Mouse (Mus musculus) CH12.LX (cell line): Measurements from ENCODE around the gene Trp53i13.

ENCODE experiments used
- E2F4 ChIP-seq: IDR thresholded peaks from 2 replicates; pipeline ENCODE4 v1.6.1; 2011; ENCODE audit warnings: low read depth, low read length, improper control_type of control experiment; ENCODE audit not compliant: insufficient replicate concordance
- KAT2A ChIP-seq: IDR thresholded peaks from 2 replicates; pipeline ENCODE4 v1.6.1; 2012; ENCODE audit warnings: low read length, improper control_type of control experiment, inconsistent platforms; ENCODE audit not compliant: insufficient replicate concordance
- MYC ChIP-seq: IDR thresholded peaks from 2 replicates; pipeline ENCODE4 v1.6.1; 2011; ENCODE audit warnings: low read depth, mild to moderate bottlenecking, improper control_type of control experiment, low read length
- POLR2A ChIP-seq: IDR thresholded peaks from 2 replicates; pipeline ENCODE4 v1.6.1; 2011; ENCODE audit warnings: low read depth, mild to moderate bottlenecking, improper control_type of control experiment, low read length
- RCOR1 ChIP-seq: conservative IDR thresholded peaks from 2 replicates; pipeline ENCODE4 v1.6.1; 2012; ENCODE audit warnings: low read depth, mild to moderate bottlenecking, inconsistent platforms, low read length, improper control_type of control experiment
- USF1 ChIP-seq: IDR thresholded peaks from 2 replicates; pipeline ENCODE4 v1.6.1; 2014; ENCODE audit warnings: low read depth, mild to moderate bottlenecking, inconsistent platforms, low read length, improper control_type of control experiment

DNA sequence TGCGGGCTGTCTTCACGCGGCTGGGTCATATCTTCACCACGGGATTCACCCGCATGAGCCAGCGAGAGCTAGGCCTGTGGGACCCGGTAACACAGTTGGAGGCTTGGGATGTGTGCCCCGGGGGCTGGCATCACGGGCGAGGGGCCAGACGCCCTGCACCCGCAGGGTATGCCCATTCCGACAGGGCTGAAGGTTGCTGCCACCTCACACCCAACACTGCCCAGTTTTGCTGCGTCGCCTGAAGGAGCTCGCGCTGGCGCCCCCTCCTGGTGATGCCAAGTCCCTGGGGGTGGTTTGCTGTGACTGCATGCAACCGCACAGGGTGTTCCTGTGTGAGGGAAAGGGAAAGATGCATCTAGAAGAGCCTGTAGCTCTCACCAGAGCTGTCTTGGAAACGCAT, 48.0 kb downstream of the Trp53i13 start:
- TF ChIP-seq MYC (0 out of 2 replicates have a peak, but pooled peaks have one; percentile 44), E2F4 (no peak), KAT2A (no peak), USF1 (no peak), POLR2A (no peak), RCOR1 (no peak; the same call in 1 of the 2 replicates)
